Mouse (Mus musculus) C2C12 (cell line): ENCODE measurements at regions not wholly inside any gene's neighbourhood (a gene's known extent, or its start where the extent isn't known, plus 50 kb on each side); places are given as distances from the start of the nearest gene placed in this dataset.

Experiments
- CTCF ChIP-seq: IDR thresholded peaks from one replicate; pipeline ENCODE4 v1.5.1; 2011; ENCODE audit not compliant: control insufficient read depth, insufficient read depth, insufficient read length
- FOSL1 ChIP-seq: IDR thresholded peaks from one replicate; pipeline ENCODE4 v1.8.0; 2011; ENCODE audit warnings: mild to moderate bottlenecking, low read length; ENCODE audit not compliant: poor library complexity, insufficient read depth, severe bottlenecking
- MAX ChIP-seq: IDR thresholded peaks from one replicate; pipeline ENCODE4 v1.6.1; 2011; ENCODE audit warnings: mild to moderate bottlenecking, control low read depth
- MYOD1 ChIP-seq: IDR thresholded peaks from one replicate; pipeline ENCODE4 v1.6.1; 2011; ENCODE audit warnings: low read depth; ENCODE audit not compliant: control insufficient read depth, insufficient read length

DNA sequence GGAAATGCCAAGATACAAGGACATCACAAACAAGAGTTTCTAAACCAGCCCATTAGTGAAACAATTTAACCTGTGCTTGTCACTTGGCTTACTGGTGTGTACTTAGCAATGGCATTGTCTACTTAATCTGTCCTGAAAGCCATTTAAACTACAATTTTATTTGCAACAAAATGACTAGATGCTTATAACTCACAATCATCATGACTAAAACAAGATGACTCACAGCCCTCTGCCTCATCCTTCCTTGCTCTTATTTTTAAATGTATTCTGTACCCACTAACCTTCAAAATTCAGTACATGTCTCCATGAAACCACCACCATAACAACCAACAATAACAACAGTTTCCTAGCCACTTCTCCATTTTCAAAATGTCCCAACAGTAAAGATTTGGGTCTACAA lies 441.2 kb downstream of the Rab28 start:
- TF ChIP-seq CTCF (no peak), FOSL1 (no peak), MYOD1 (no peak), MAX (no peak)
